Mouse (Mus musculus) midbrain, postnatal 0 days (tissue): ENCODE measurements around the gene Hunk. TPM values are rescaled to one million over a fixed set of nuclear protein-coding genes. Genes with fewer than 3 reads are reported as not detected.

Source experiments
- ATAC-seq: fragments of 200-750 bp; cut with Nextera tagmentation; 2 replicates; pipeline ENCODE4 v1.8.0; 2017; ENCODE audit warnings: moderate number of reproducible peaks, mild to moderate bottlenecking, moderate TSS enrichment, moderate library complexity; ENCODE audit not compliant: low FRiP score
- DNase-seq: peaks from one replicate; pipeline ENCODE4 v3.0.0-alpha.2; 2015; ENCODE audit warnings: low spot score
- H3K27ac ChIP-seq: fragments of 300-500 bp; sonication (generic); 2 replicates; pipeline ENCODE4 v1.5.1; 2014; ENCODE audit warnings: low read depth, mild to moderate bottlenecking, low read length, mixed read lengths
- H3K27me3 ChIP-seq: fragments of 300-500 bp; sonication (generic); 2 replicates; pipeline ENCODE4 v1.6.1; 2014; ENCODE audit warnings: low read length, control low read depth, mixed read lengths; ENCODE audit not compliant: insufficient read depth
- H3K36me3 ChIP-seq: fragments of 300-500 bp; sonication (generic); 2 replicates; pipeline ENCODE4 v1.6.1; 2014; ENCODE audit warnings: low read length, control low read depth, mixed read lengths; ENCODE audit not compliant: insufficient read depth
- H3K4me1 ChIP-seq: fragments of 300-500 bp; sonication (generic); 2 replicates; pipeline ENCODE4 v1.6.1; 2014; ENCODE audit warnings: mild to moderate bottlenecking, control low read depth, antibody characterized with exemption, low read length, mixed read lengths; ENCODE audit not compliant: insufficient read depth
- H3K4me2 ChIP-seq: fragments of 300-500 bp; sonication (generic); 2 replicates; pipeline ENCODE4 v1.6.1; 2014; ENCODE audit warnings: low read depth, mild to moderate bottlenecking, low read length, mixed read lengths; ENCODE audit not compliant: poor library complexity, severe bottlenecking
- H3K4me3 ChIP-seq: fragments of 300-500 bp; sonication (generic); 2 replicates; pipeline ENCODE4 v1.5.1; 2014; ENCODE audit warnings: low read depth, mild to moderate bottlenecking, low read length, moderate library complexity
- H3K9ac ChIP-seq: fragments of 300-500 bp; sonication (generic); replicated peaks from 2 replicates; pipeline ENCODE4 v1.6.1; 2014; ENCODE audit warnings: mild to moderate bottlenecking, low read length, moderate library complexity, mixed read lengths; ENCODE audit not compliant: poor library complexity, severe bottlenecking
- H3K9me3 ChIP-seq: fragments of 300-500 bp; sonication (generic); 2 replicates; pipeline ENCODE4 v1.6.1; 2016; ENCODE audit warnings: low read length, control low read depth
- CTCF ChIP-seq: IDR thresholded peaks from 2 replicates; pipeline ENCODE4 v1.5.1; 2016; ENCODE audit warnings: antibody characterized with exemption, mild to moderate bottlenecking
- WGBS: fragments of 180-500 bp; shearing (Covaris S2); extraction: QIAGEN DNeasy Blood & Tissue Kit; methylation state at CpG from one replicate; pipeline ENCODE4 v1.1.7; 2014; 5-methylcytosine and 5-hydroxymethylcytosine counted together
- polyA plus RNA-seq: library from polyadenylated mRNA; unstranded; fragments of >200 nt; fragmentation: Nextera tagmentation; extraction: Ambion mirVana; gene quantifications from 2 replicates; pipeline ENCODE4 v1.2.1, GENCODE M21; 2015
- total RNA-seq: library from RNA; depleted of rRNA; stranded (reverse); fragments of >200 nt; gene quantifications from 2 replicates; pipeline ENCODE4 v1.2.3, GENCODE M21; 2014

Gene Hunk
- total and polyA plus RNA-seq, 2 experiments from 2014 or later: 3.9 to 12.8 TPM

DNA sequence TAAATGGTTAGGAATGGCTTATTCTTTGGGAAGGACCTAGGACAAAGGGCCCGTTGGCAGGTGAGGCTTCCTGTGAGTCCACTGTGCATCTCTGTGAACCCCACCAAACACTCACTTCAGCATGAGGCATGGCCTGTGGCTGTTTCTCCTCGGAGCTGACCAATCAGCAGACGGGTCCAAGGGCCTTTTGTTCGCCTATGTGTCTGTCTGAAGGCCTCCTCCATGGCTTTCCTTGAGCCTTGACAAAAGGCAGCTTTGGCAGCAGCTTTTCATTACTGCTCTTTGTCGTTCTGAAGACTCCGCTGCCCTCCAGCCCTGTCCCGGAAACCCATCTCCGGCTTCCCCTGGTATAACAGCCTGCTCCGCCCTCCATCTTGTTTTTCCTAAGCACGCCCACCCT is 54.8 kb downstream of the Hunk start:
- no peak for TF ChIP-seq CTCF
- ATAC-seq (no peak), DNase-seq (no peak)
- Histone ChIP-seq H3K4me3 (no peak overlapping the region), H3K36me3 (no peaks in the 10 kb centered on the region), H3K9me3 (no peaks in the 10 kb centered on the region), H3K27ac (no peak overlapping the region), H3K27me3 (no peaks in the 10 kb centered on the region), H3K4me1 (peaks cover 4% of the 10 kb centered on the region; the same call in 1 of the 2 replicates), H3K9ac (no peak overlapping the region), H3K4me2 (no peak overlapping the region)
- WGBS: 51% methylated on average over 10 of the region's 10 CpGs

DNA sequence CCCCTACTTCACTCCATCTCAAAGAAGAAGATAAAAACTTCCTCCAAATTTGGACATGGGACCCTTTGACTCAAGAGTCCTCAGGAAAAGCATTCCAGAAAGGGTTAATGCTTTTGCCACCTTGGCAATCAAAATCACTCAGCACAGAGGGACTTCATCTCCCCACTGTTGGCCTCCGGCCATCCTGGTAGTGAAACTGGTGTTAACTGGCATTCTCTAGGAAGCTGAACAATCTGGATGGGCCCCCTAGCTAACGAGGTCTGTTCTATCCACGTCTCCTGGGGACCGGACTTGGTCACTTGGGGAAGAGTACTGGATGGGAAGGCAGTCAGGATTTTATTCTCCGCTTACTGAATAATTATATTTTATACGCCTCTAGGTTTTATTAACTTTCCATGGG is 57.2 kb downstream of the Hunk start:
- no peak for ATAC-seq

DNA sequence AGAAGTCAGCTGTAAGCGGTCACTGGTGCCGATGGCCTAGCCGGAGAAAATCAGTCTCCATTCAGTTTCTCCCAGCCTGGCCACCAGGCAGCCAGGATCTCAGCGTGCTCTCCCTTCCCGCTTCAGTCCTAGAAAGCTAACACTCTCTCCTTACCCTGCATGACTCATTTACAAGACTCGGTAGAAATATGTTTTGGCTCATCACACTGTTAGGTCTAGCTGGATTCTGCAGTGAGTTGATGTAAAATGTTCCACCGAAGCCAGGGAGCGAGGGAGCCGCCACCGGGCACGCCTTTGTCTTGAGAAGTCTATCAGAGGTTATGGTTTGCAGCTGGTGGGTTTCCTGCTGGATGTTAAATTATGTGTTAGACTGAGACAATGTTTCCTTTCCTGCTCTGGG is 67.4 kb downstream of the Hunk start:
- Histone ChIP-seq H3K4me3 (no peak overlapping the region), H3K9me3 (no peaks in the 10 kb centered on the region), H3K36me3 (peaks cover 5% of the 10 kb centered on the region; the same call in 1 of the 2 replicates), H3K27me3 (no peaks in the 10 kb centered on the region), H3K27ac (no peak overlapping the region), H3K4me2 (no peak overlapping the region), H3K9ac (no peak overlapping the region), H3K4me1 (no peaks in the 10 kb centered on the region)
- WGBS: 82% methylated on average over 11 of the region's 11 CpGs
- ATAC-seq (no peak), DNase-seq (no peak)
- no peak for TF ChIP-seq CTCF

More for the DNA sequence above, 57.2 kb downstream of the Hunk start:
- Histone ChIP-seq H3K4me1 (no peaks in the 10 kb centered on the region; the same call in 1 of the 2 replicates), H3K4me2 (no peak overlapping the region), H3K9me3 (no peaks in the 10 kb centered on the region), H3K9ac (no peak overlapping the region), H3K27me3 (no peaks in the 10 kb centered on the region), H3K36me3 (no peaks in the 10 kb centered on the region), H3K27ac (no peak overlapping the region), H3K4me3 (no peak overlapping the region)
- 55% methylated on average over 6 of the region's 6 CpGs for WGBS
- DNase-seq: peak; percentile 42
- TF ChIP-seq CTCF: no peak

DNA sequence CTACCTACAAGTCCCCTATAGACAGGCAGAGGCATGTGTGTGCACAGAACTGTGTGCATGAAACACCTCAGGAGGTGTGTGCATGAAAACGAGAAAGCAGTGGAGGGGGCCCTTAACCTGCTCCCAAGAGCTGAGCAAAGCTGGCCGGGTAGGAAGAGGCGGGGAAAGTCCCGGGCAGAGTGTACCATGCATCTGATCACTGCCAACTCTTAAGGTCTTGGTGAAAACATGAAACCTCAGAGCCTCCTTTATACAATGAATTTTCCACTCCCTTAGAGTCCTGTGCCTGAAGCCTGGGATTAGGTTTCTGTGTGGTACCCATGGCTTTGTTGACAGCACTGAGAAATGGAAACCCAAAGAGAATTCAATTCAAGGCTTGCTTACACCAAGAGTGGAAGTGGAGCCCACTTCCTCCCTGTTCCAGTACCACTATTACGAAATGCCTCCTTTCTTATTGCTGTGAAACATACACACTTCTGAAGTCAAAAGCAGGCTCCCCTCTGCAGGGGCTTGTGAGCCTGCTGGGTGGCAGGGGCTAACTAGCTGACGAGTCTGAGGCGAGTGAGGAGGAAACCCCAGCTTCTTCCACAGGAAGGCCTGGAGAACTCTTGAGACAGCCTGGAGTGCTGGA is 70.8 kb downstream of the Hunk start:
- H3K9me3 ChIP-seq: no peaks in the 10 kb centered on the region
- WGBS: 79% methylated on average over 7 of the region's 7 CpGs
- H3K4me3 ChIP-seq: no peak overlapping the region
- H3K36me3 ChIP-seq: peaks cover 5% of the 10 kb centered on the region; the same call in 1 of the 2 replicates
- TF ChIP-seq CTCF: no peak
- no peaks in the 10 kb centered on the region for H3K27me3 ChIP-seq
- no peak overlapping the region for H3K4me2 ChIP-seq
- no peaks in the 10 kb centered on the region for H3K4me1 ChIP-seq
- no peak overlapping the region for H3K9ac ChIP-seq
- ATAC-seq (no peak), DNase-seq (no peak)
- H3K27ac ChIP-seq: no peak overlapping the region

DNA sequence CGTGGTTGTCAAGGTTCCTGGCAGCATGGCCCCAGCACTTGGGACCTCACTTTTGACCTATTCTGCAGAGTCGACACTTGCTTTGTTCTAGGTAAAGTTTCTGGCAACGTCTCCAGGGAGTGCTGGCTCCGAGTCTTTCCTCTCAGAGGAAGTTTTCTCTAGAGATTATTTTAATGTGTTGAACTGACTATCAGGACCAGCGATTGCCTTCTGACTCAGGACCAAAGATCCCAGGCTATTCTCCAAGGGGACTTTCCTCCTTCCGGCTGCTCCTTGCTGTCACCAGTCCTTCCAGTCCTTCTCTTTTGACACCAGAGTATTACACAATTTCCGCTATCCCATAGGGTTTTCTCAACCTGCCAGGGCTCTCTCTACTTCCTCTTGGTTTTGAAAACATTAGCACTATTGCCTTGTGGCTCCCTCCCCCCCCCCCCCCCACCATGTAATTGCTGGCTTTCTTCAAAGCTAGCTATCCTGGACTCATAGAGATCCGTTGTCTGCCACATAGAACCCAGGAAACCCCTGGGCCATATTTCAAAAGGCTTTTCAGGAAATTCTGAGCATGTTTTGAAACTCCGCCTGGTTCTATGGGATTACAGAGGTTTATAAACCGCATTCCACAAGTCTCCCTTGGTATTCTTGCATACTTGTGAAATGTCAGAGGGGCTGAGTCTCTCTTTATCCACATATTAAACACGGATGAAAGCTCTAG is 73.2 kb downstream of the Hunk start:
- no peaks in the 10 kb centered on the region for H3K27me3 ChIP-seq
- H3K36me3 ChIP-seq: peaks cover 3% of the 10 kb centered on the region; the same call in 1 of the 2 replicates
- no peak overlapping the region for H3K27ac ChIP-seq
- no peak overlapping the region for H3K9ac ChIP-seq
- H3K4me2 ChIP-seq: no peak overlapping the region
- no peaks in the 10 kb centered on the region for H3K4me1 ChIP-seq
- no peaks in the 10 kb centered on the region for H3K9me3 ChIP-seq
- no peak overlapping the region for H3K4me3 ChIP-seq
- ATAC-seq: no peak
- TF ChIP-seq CTCF: no peak
- WGBS: 17% methylated on average over 11 of the region's 11 CpGs
- peak; percentile 49 for DNase-seq

DNA sequence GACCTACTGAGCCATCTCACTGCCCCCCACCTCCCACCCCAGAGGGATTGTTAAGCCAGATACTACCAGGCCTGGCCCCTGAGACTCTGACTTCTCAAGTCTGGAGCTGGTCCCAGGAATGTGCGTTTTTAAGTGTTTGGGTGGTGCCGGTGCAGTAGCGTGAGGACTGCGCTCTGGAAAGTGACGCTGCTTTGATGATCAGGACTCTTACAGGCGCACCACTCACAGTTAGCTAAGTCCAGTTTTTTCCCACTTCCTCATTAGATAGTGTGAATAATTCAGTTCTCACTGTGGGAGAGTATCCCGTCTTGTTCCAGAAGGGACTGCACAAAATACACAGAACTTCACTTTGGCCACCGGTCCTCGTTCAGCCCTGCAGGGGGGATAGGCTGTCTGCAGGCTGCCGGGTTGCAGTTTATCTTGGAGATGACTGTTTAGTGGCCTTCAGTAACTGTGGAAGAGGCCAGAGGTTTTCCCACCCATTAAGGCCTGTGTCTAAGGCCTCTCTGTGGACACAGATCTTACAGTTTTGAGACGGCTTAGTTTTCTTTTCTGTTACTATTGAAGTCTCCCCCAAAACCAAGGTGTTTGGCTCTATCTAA is 75.6 kb downstream of the Hunk start:
- ATAC-seq: no peak
- 59% methylated on average over 11 of the region's 11 CpGs for WGBS
- no peak overlapping the region for H3K4me2 ChIP-seq
- no peak for DNase-seq
- H3K27me3 ChIP-seq: no peaks in the 10 kb centered on the region
- no peak overlapping the region for H3K4me3 ChIP-seq
- H3K36me3 ChIP-seq: 0 out of 2 replicates have a peak, but pooled peaks cover 3% of the 10 kb centered on the region
- no peaks in the 10 kb centered on the region for H3K4me1 ChIP-seq
- no peaks in the 10 kb centered on the region; the same call in 1 of the 2 replicates for H3K9me3 ChIP-seq
- TF ChIP-seq CTCF: no peak
- no peak overlapping the region for H3K27ac ChIP-seq
- H3K9ac ChIP-seq: no peak overlapping the region
